ENCODE assay signal across 20 mouse cellular contexts in the genomic region with DNA sequence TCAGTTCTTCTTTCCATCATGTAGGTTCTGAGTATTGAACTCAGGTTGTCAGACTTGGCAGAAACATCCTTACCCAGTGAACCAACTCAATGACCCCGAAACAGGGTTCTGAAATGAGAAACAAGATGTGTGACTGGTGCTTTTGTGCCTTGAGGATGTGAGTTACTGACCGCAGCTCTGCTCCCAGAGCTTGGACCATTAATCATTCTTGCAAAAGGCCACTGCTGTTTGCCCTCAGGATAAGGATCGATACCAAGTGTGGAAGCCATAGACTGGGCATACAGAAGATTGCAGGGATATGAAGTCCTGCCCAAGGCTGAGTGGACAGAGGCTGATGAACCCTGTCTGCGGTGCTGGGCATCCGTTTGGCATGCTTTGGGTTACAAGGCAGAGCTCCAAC. TPM values are rescaled to one million over a fixed set of nuclear protein-coding genes. Genes with fewer than 3 reads are reported as not detected.
DNase-seq lines count a peak whose midpoint lies in the region; ATAC-seq and TF ChIP-seq lines count a peak whose summit lies in the region.
"Had no signal": no experiment of that assay in that cellular context is flagged by ENCODE, and none has a peak within 500 bp of the region (broad histone marks: within the 10 kb centered on the region; RNA-seq: fewer than 3 reads in every experiment).

No protein-coding gene starts in this region.

- peaks cover 9% of the 10 kb centered on the region for H3K4me1 ChIP-seq in midbrain, embryonic 11.5 days (ENCODE audit: control insufficient read depth, insufficient read depth, low read length)
- H3K4me1 ChIP-seq in midbrain, embryonic 10.5 days, result peaks cover 20% of the 10 kb centered on the region

- no peak for ATAC-seq in midbrain, embryonic 11.5 days (ENCODE audit: low FRiP score)
- ATAC-seq: forebrain, embryonic 14.5 days; forebrain, embryonic 16.5 days had no signal

- peak overlapping the region; percentile 46; the same call in 1 of the 2 replicates for H3K27ac ChIP-seq in layer of hippocampus, adult 2 months
- no peak overlapping the region for H3K27ac ChIP-seq in midbrain, embryonic 11.5 days (ENCODE audit: low read depth, low read length)
- no peak overlapping the region for H3K27ac ChIP-seq in midbrain, embryonic 10.5 days (replicated peaks)
- H3K27ac ChIP-seq: embryonic facial prominence, embryonic 13.5 days; embryonic facial prominence, embryonic 15.5 days; forebrain, embryonic 10.5 days; forebrain, embryonic 12.5 days had no signal

- H3K4me2 ChIP-seq in midbrain, embryonic 11.5 days, result no peak overlapping the region
- H3K4me2 ChIP-seq: embryonic facial prominence, embryonic 13.5 days; embryonic facial prominence, embryonic 15.5 days; forebrain, embryonic 12.5 days had no signal

- no peak for TF ChIP-seq CTCF in layer of hippocampus, adult 2 months (conservative IDR thresholded peaks at IDR 0.05)

- WGBS in midbrain, embryonic 11.5 days, result 88% methylated on average over 5 of the region's 5 CpGs
- WGBS in midbrain, embryonic 10.5 days, result 94% methylated on average over 5 of the region's 5 CpGs

- no peaks in the 10 kb centered on the region for H3K36me3 ChIP-seq in midbrain, embryonic 11.5 days (ENCODE audit: control insufficient read depth, insufficient read depth, low read length)
- H3K36me3 ChIP-seq in midbrain, embryonic 10.5 days, result no peaks in the 10 kb centered on the region
- H3K36me3 ChIP-seq: embryonic facial prominence, embryonic 13.5 days; embryonic facial prominence, embryonic 15.5 days; forebrain, embryonic 10.5 days; forebrain, embryonic 12.5 days had no signal

- no peak overlapping the region for H3K9ac ChIP-seq in midbrain, embryonic 11.5 days (ENCODE audit: low read length)
- H3K9ac ChIP-seq: embryonic facial prominence, embryonic 13.5 days; embryonic facial prominence, embryonic 15.5 days; forebrain, embryonic 12.5 days had no signal

- no peak overlapping the region for H3K4me3 ChIP-seq in layer of hippocampus, adult 2 months
- H3K4me3 ChIP-seq in midbrain, embryonic 11.5 days (ENCODE audit: low read depth, low read length), result no peak overlapping the region
- H3K4me3 ChIP-seq in midbrain, embryonic 10.5 days, result no peak overlapping the region
- H3K4me3 ChIP-seq: embryonic facial prominence, embryonic 13.5 days; embryonic facial prominence, embryonic 15.5 days; erythroblast, embryonic 14.5 days; forebrain, embryonic 10.5 days; forebrain, embryonic 12.5 days had no signal

- DNase-seq in layer of hippocampus, adult 2 months (ENCODE audit: low spot score in 2 of 2), result no peak
- no peak for DNase-seq in layer of hippocampus, postnatal 10 days (ENCODE audit: low spot score in 2 of 2)
- peak; percentile 10 for DNase-seq in midbrain, embryonic 11.5 days (ENCODE audit: low spot score, missing footprints)
- DNase-seq in midbrain, embryonic 10.5 days (ENCODE audit: low spot score), result no peak
- no peak for DNase-seq in embryo, embryonic 10 days (ENCODE audit: low spot score)
- DNase-seq: adrenal gland, adult 2 months; adrenal gland, postnatal 10 days; B cell, adult 2 months; cerebellum, adult 11-12 months; cerebellum, adult 9-10 months; cerebellum, postnatal 10 days; embryo, embryonic 11 days had no signal

- H3K27me3 ChIP-seq in midbrain, embryonic 11.5 days (ENCODE audit: control insufficient read depth, insufficient read depth, low read length), result 0 out of 2 replicates have a peak, but pooled peaks cover 2% of the 10 kb centered on the region
- no peaks in the 10 kb centered on the region for H3K27me3 ChIP-seq in midbrain, embryonic 10.5 days (ENCODE audit: low read depth, poor library complexity, severe bottlenecking)
- H3K27me3 ChIP-seq: embryonic facial prominence, embryonic 15.5 days; forebrain, embryonic 12.5 days had no signal

- no peaks in the 10 kb centered on the region for H3K9me3 ChIP-seq in midbrain, embryonic 11.5 days (ENCODE audit: control insufficient read depth, low read length)
- H3K9me3 ChIP-seq in midbrain, embryonic 10.5 days (replicated peaks), result no peaks in the 10 kb centered on the region
- H3K9me3 ChIP-seq: embryonic facial prominence, embryonic 13.5 days; embryonic facial prominence, embryonic 15.5 days; forebrain, embryonic 10.5 days; forebrain, embryonic 12.5 days had no signal

RNA-seq across cellular contexts. Expression of a gene that starts 23.2 kb away (rescaled TPM):
- total RNA-seq in layer of hippocampus, adult 2 months (2021), result 100 to 1,000 TPM; 153 to 163 TPM
- total RNA-seq in layer of hippocampus, postnatal 10 days (2021), result 10 to 100 TPM; 88.5 to 89.7 TPM
- polyA plus RNA-seq in midbrain, embryonic 11.5 days (2014; fragmentation: Nextera tagmentation; extraction: Ambion mirVana), result 14.7 TPM in 2 replicates
- 11.1 and 15.0 TPM in 2 replicates for polyA plus RNA-seq in midbrain, embryonic 10.5 days (2016; fragmentation: Nextera tagmentation; extraction: Ambion mirVana)
- total RNA-seq: MEL had no signal
- polyA plus RNA-seq: erythroblast, embryonic 14.5 days had no signal
